Mouse (Mus musculus) embryonic facial prominence, embryonic 15.5 days (tissue): ENCODE results near the gene Tmem59l. TPM values are rescaled to one million over a fixed set of nuclear protein-coding genes. Genes with fewer than 3 reads are reported as not detected.
A peak's percentile ranks its signal among the peaks of the same experiment; 100 is the strongest.

ENCODE experiments used
- ATAC-seq: fragments of 200-750 bp; cut with Nextera tagmentation; 2 replicates; pipeline ENCODE4 v1.8.0; 2017; ENCODE audit warnings: low read depth, moderate TSS enrichment; ENCODE audit not compliant: insufficient number of reproducible peaks, low FRiP score, low TSS enrichment
- H3K27ac ChIP-seq: fragments of 300-500 bp; sonication (generic); replicated peaks from 2 replicates; pipeline ENCODE4 v1.5.1; 2015; ENCODE audit warnings: mild to moderate bottlenecking, inconsistent platforms
- H3K27me3 ChIP-seq: fragments of 300-500 bp; sonication (generic); 2 replicates; pipeline ENCODE4 v1.6.1; 2015; ENCODE audit warnings: inconsistent platforms
- H3K36me3 ChIP-seq: fragments of 300-500 bp; sonication (generic); 2 replicates; pipeline ENCODE4 v1.6.1; 2015; ENCODE audit warnings: mild to moderate bottlenecking, inconsistent platforms
- H3K4me1 ChIP-seq: fragments of 300-500 bp; sonication (generic); 2 replicates; pipeline ENCODE4 v1.6.1; 2015; ENCODE audit warnings: inconsistent platforms
- H3K4me2 ChIP-seq: fragments of 300-500 bp; sonication (generic); replicated peaks from 2 replicates; pipeline ENCODE4 v1.6.1; 2015; ENCODE audit warnings: mild to moderate bottlenecking, inconsistent platforms
- H3K4me3 ChIP-seq: fragments of 300-500 bp; sonication (generic); replicated peaks from 2 replicates; pipeline ENCODE4 v1.5.1; 2015; ENCODE audit warnings: mild to moderate bottlenecking, inconsistent platforms
- H3K9ac ChIP-seq: fragments of 300-500 bp; sonication (generic); 2 replicates; pipeline ENCODE4 v1.6.1; 2015; ENCODE audit warnings: inconsistent platforms
- H3K9me3 ChIP-seq: fragments of 300-500 bp; sonication (generic); replicated peaks from 2 replicates; pipeline ENCODE4 v1.6.1; 2016; ENCODE audit warnings: inconsistent platforms
- WGBS: fragments of 180-500 bp; shearing (Covaris S2); methylation state at CpG from one replicate; pipeline ENCODE4 v1.1.7; 2015; 5-methylcytosine and 5-hydroxymethylcytosine counted together
- polyA plus RNA-seq: library from polyadenylated mRNA; unstranded; fragments of >200 nt; fragmentation: Nextera tagmentation; extraction: Ambion mirVana; gene quantifications from 2 replicates; pipeline ENCODE4 v1.2.1, GENCODE M21; 2015

Gene Tmem59l
- 16.5 and 18.7 TPM in 2 replicates for polyA plus RNA-seq

- ATAC-seq, result no peak
- peak within 1 kb of the TSS; percentile 65 for H3K4me2 ChIP-seq
- H3K4me3 ChIP-seq, result peak within 1 kb of the TSS; percentile 32
- peaks cover 49% of the 10 kb centered on the region for H3K4me1 ChIP-seq
- no peak within 1 kb of the TSS for H3K27ac ChIP-seq
- WGBS, result 7% methylated on average over 33 of the region's 33 CpGs
- no peaks in the 10 kb centered on the region for H3K36me3 ChIP-seq
- peaks cover 61% of the 10 kb centered on the region for H3K27me3 ChIP-seq
- no peak within 1 kb of the TSS for H3K9ac ChIP-seq
- no peaks in the 10 kb centered on the region for H3K9me3 ChIP-seq
Measured at GRCm38 (mm10) chr8:70486941-70487520, at the start of gene Tmem59l. TSS of gene Tmem59l (minus strand) at chr8:70487358.

DNA sequence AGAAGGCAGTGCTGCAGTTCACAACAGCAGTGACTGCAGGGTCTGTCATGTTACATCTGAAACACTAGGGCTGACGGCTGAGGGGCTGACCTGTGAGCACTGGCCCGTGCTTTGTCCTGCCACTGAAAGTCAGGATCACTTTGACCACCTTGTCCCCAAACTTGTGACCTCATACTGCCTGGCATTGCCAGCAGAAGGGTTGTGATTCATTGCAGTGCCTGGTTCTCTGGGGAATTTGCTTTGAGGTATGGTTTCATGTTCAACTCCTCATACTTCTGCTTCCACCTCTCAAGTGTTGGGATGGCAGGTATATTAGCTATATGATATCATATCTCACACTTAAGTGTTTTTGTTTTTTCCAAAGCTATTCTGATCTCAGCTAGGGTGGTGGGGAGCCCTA, 48.5 kb upstream of the Tmem59l start:
- peaks cover 68% of the 10 kb centered on the region for H3K36me3 ChIP-seq
- H3K4me3 ChIP-seq, result no peak overlapping the region
- H3K4me1 ChIP-seq, result peaks cover 16% of the 10 kb centered on the region
- H3K9me3 ChIP-seq, result no peaks in the 10 kb centered on the region
- no peak for ATAC-seq
- H3K27ac ChIP-seq, result no peak overlapping the region
- H3K9ac ChIP-seq, result no peak overlapping the region
- WGBS, result 79% methylated on average over 2 of the region's 2 CpGs
- no peaks in the 10 kb centered on the region for H3K27me3 ChIP-seq
- H3K4me2 ChIP-seq, result no peak overlapping the region

DNA sequence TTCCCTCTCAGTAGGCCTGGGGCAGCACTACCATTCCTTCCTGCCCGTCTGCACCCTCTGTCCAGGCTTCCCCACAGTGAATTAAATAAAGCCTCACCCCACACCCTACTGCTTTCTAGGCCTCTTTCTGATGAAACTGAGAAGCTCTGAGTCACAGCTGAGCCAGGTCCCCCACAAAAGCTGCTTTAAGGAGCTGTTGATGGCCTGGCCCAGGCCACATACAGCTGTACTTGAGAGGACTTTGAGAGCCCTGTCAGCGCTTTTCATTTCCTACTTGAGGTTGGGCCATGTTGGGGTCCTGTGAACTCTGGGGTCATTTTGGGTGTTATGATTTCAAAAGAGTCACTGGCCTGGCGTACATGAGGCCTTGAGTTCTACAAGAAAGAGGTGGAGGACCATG, 48.1 kb upstream of the Tmem59l start:
- H3K27me3 ChIP-seq, result no peaks in the 10 kb centered on the region
- WGBS, result 89% methylated on average over 3 of the region's 3 CpGs
- H3K4me3 ChIP-seq, result no peak overlapping the region
- no peak overlapping the region for H3K27ac ChIP-seq
- H3K4me2 ChIP-seq, result no peak overlapping the region
- peaks cover 11% of the 10 kb centered on the region for H3K4me1 ChIP-seq
- no peak for ATAC-seq
- no peak overlapping the region for H3K9ac ChIP-seq
- H3K36me3 ChIP-seq, result peaks cover 73% of the 10 kb centered on the region
- H3K9me3 ChIP-seq, result no peaks in the 10 kb centered on the region

DNA sequence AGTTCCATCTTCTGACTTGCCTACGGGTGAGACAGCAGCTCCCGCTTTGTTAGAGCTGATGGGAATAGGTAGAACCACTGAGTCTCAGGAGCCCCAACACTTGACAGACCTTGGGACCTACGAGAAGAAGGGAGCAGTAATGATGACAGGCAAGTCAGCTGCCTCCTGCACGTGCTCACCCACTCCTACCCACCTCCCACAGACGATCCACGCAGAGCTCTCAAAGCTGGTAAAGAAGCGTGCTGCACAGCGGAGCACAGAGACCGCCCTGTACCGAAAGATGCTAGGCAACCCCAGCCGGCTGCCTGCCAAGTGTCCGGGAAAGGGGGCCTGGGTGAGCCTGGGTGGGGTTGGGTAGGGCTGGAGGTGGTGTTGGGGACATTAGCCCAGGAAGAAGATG, 47.1 kb upstream of the Tmem59l start:
- H3K27me3 ChIP-seq, result no peaks in the 10 kb centered on the region
- no peak for ATAC-seq
- H3K4me3 ChIP-seq, result no peak overlapping the region
- H3K4me1 ChIP-seq, result peaks cover 14% of the 10 kb centered on the region
- no peak overlapping the region for H3K4me2 ChIP-seq
- H3K9ac ChIP-seq, result no peak overlapping the region
- H3K36me3 ChIP-seq, result peaks cover 80% of the 10 kb centered on the region
- 92% methylated on average over 12 of the region's 12 CpGs for WGBS
- no peak overlapping the region for H3K27ac ChIP-seq
- H3K9me3 ChIP-seq, result no peaks in the 10 kb centered on the region

GRCm38 (mm10) chr8:70530314-70530713, 43.2 kb upstream of the Tmem59l start:
- no peak overlapping the region for H3K27ac ChIP-seq
- no peaks in the 10 kb centered on the region for H3K9me3 ChIP-seq
- ATAC-seq, result no peak
- peaks cover 28% of the 10 kb centered on the region for H3K4me1 ChIP-seq
- 87% methylated on average over 2 of the region's 2 CpGs for WGBS
- H3K27me3 ChIP-seq, result no peaks in the 10 kb centered on the region
- H3K4me2 ChIP-seq, result peak overlapping the region; percentile 6; the same call in 1 of the 2 replicates
- H3K36me3 ChIP-seq, result peaks cover 58% of the 10 kb centered on the region
- H3K9ac ChIP-seq, result no peak overlapping the region
- no peak overlapping the region for H3K4me3 ChIP-seq

GRCm38 (mm10) chr8:70529741-70530161, 42.6 kb upstream of the Tmem59l start:
- no peaks in the 10 kb centered on the region for H3K9me3 ChIP-seq
- H3K9ac ChIP-seq, result no peak overlapping the region
- 93% methylated on average over 3 of the region's 3 CpGs for WGBS
- H3K4me1 ChIP-seq, result peaks cover 28% of the 10 kb centered on the region
- H3K27me3 ChIP-seq, result no peaks in the 10 kb centered on the region
- no peak overlapping the region for H3K4me3 ChIP-seq
- peak overlapping the region; percentile 6; the same call in 1 of the 2 replicates for H3K4me2 ChIP-seq
- peaks cover 52% of the 10 kb centered on the region for H3K36me3 ChIP-seq
- ATAC-seq, result no peak
- no peak overlapping the region for H3K27ac ChIP-seq

DNA sequence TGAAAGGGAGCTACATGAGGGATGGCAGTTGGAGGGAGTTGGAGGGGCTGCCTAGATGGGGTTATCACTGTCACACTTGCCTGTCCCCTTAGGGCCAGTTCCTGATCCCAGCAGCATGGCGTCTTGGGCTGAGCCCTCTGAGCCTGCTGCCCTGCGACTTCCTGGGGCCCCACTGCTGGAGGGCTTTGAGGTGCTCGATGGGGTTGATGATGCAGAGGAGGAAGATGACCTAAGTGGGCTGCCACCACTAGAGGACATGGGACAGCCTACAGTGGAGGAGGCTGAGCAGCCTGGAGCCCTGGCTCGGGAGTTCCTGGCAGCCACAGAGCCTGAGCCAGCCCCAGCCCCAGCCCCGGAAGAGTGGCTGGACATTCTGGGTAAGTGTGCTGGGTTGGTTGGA, 42.1 kb upstream of the Tmem59l start:
- Histone ChIP-seq H3K9ac (no peak overlapping the region), H3K4me3 (no peak overlapping the region), H3K27ac (no peak overlapping the region), H3K36me3 (peaks cover 48% of the 10 kb centered on the region), H3K27me3 (no peaks in the 10 kb centered on the region), H3K4me2 (no peak overlapping the region), H3K9me3 (no peaks in the 10 kb centered on the region), H3K4me1 (peaks cover 28% of the 10 kb centered on the region)
- ATAC-seq, result no peak
- 73% methylated on average over 5 of the region's 5 CpGs for WGBS

GRCm38 (mm10) chr8:70528182-70528797, 41.1 kb upstream of the Tmem59l start:
- Histone ChIP-seq H3K4me3 (peak overlapping the region; percentile 86), H3K4me1 (peaks cover 32% of the 10 kb centered on the region), H3K27me3 (no peaks in the 10 kb centered on the region), H3K4me2 (peak overlapping the region; percentile 74), H3K9me3 (no peaks in the 10 kb centered on the region), H3K36me3 (peaks cover 38% of the 10 kb centered on the region), H3K9ac (peak overlapping the region; percentile 78), H3K27ac (peak overlapping the region; percentile 89)
- ATAC-seq, result no peak
- WGBS, result 24% methylated on average over 13 of the region's 13 CpGs

GRCm38 (mm10) chr8:70527512-70528181, 40.5 kb upstream of the Tmem59l start, which contains the start of the genes Fkbp8 and Kxd1:
TSS of gene Fkbp8 (plus strand) at chr8:70527724.
TSS of gene Kxd1 (minus strand) at chr8:70527956.
- Histone ChIP-seq H3K4me2 (peak within 1 kb of the TSS; percentile 74), H3K36me3 (peaks cover 31% of the 10 kb centered on the region), H3K27ac (peak within 1 kb of the TSS; percentile 89), H3K4me3 (peak within 1 kb of the TSS; percentile 86), H3K4me1 (peaks cover 33% of the 10 kb centered on the region), H3K9me3 (no peaks in the 10 kb centered on the region), H3K9ac (peak within 1 kb of the TSS; percentile 78), H3K27me3 (no peaks in the 10 kb centered on the region)
- 1% methylated on average over 61 of the region's 61 CpGs for WGBS
- ATAC-seq, result peak; percentile 93

DNA sequence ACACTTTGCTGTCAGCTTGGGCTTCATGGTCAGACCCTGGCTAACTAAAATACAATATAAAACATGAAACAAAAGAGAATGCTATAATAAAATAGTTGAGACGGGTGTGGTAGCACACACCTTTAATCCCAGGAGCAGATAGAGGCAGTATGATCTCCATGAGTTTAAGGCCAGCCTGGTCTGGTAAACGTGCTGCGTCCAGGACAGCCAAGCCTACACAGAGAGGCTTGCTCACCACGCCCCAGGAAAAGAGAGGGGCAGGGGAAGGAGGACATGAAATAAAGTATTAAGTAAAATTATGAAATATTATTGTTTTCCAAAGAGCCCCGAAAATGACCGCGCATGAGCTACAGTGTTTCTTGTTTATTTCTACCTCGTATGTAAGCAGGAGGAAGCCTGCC, 40.0 kb upstream of the Tmem59l start:
- H3K4me1 ChIP-seq, result peaks cover 37% of the 10 kb centered on the region
- ATAC-seq, result no peak
- H3K4me2 ChIP-seq, result peak overlapping the region; percentile 74
- H3K36me3 ChIP-seq, result peaks cover 26% of the 10 kb centered on the region
- peak overlapping the region; percentile 78 for H3K9ac ChIP-seq
- H3K27ac ChIP-seq, result peak overlapping the region; percentile 89
- no peaks in the 10 kb centered on the region for H3K27me3 ChIP-seq
- WGBS, result 4% methylated on average over 8 of the region's 8 CpGs
- no peaks in the 10 kb centered on the region for H3K9me3 ChIP-seq
- H3K4me3 ChIP-seq, result peak overlapping the region; percentile 86

GRCm38 (mm10) chr8:70522592-70523403, 35.6 kb upstream of the Tmem59l start:
- H3K9ac ChIP-seq, result peak overlapping the region; percentile 72
- H3K27me3 ChIP-seq, result no peaks in the 10 kb centered on the region
- ATAC-seq, result peak; percentile 88
- peak overlapping the region; percentile 85 for H3K4me3 ChIP-seq
- H3K4me2 ChIP-seq, result peak overlapping the region; percentile 73
- WGBS, result under 1% methylated on average over 50 of the region's 51 CpGs
- peaks cover 8% of the 10 kb centered on the region; the same call in 1 of the 2 replicates for H3K36me3 ChIP-seq
- peak overlapping the region; percentile 85 for H3K27ac ChIP-seq
- H3K9me3 ChIP-seq, result no peaks in the 10 kb centered on the region
- H3K4me1 ChIP-seq, result peaks cover 23% of the 10 kb centered on the region
